Mouse (Mus musculus) liver, embryonic 12.5 days (tissue): ENCODE results near the gene Gata2. TPM values are rescaled to one million over a fixed set of nuclear protein-coding genes. Genes with fewer than 3 reads are reported as not detected.
"Not testable (repeated sequence)": the region's sequence is repeated elsewhere in the genome, so short reads cannot be mapped to it uniquely, and the experiment has no call there.

Experiments
- ATAC-seq: fragments of 200-750 bp; cut with Nextera tagmentation; 2 replicates; pipeline ENCODE4 v1.8.0; 2017; ENCODE audit warnings: moderate number of reproducible peaks, mild to moderate bottlenecking, moderate library complexity
- H3K27ac ChIP-seq: fragments of 300-500 bp; sonication (generic); 2 replicates; pipeline ENCODE4 v1.5.1; 2016; ENCODE audit warnings: mild to moderate bottlenecking
- H3K27me3 ChIP-seq: fragments of 300-500 bp; sonication (generic); replicated peaks from 2 replicates; pipeline ENCODE4 v1.6.1; 2016; ENCODE audit warnings: mild to moderate bottlenecking, moderate library complexity
- H3K36me3 ChIP-seq: fragments of 300-500 bp; sonication (generic); 2 replicates; pipeline ENCODE4 v1.6.1; 2016; ENCODE audit warnings: mild to moderate bottlenecking, moderate library complexity
- H3K4me1 ChIP-seq: fragments of 300-500 bp; sonication (generic); 2 replicates; pipeline ENCODE4 v1.6.1; 2016
- H3K4me2 ChIP-seq: fragments of 300-500 bp; sonication (generic); 2 replicates; pipeline ENCODE4 v1.6.1; 2016; ENCODE audit warnings: mild to moderate bottlenecking, moderate library complexity
- H3K4me3 ChIP-seq: fragments of 300-500 bp; sonication (generic); 2 replicates; pipeline ENCODE4 v1.5.1; 2016; ENCODE audit warnings: mild to moderate bottlenecking, moderate library complexity
- H3K9ac ChIP-seq: fragments of 300-500 bp; sonication (generic); 2 replicates; pipeline ENCODE4 v1.6.1; 2016; ENCODE audit warnings: mild to moderate bottlenecking, moderate library complexity
- H3K9me3 ChIP-seq: fragments of 300-500 bp; sonication (generic); replicated peaks from 2 replicates; pipeline ENCODE4 v1.6.1; 2016; ENCODE audit warnings: mild to moderate bottlenecking, moderate library complexity
- WGBS: fragments of 180-500 bp; shearing (Covaris S2); methylation state at CpG from one replicate; pipeline ENCODE4 v1.1.7; 2016; ENCODE audit not compliant: insufficient replicate concordance; 5-methylcytosine and 5-hydroxymethylcytosine counted together
- polyA plus RNA-seq: library from polyadenylated mRNA; unstranded; fragments of >200 nt; fragmentation: Nextera tagmentation; extraction: Ambion mirVana; gene quantifications from 2 replicates; pipeline ENCODE4 v1.2.1, GENCODE M21; 2016

Gene Gata2
- polyA plus RNA-seq, result 13.3 and 15.7 TPM in 2 replicates

- Histone ChIP-seq H3K36me3 (no peaks in the 10 kb centered on the region), H3K9ac (peak within 1 kb of the TSS; percentile 37), H3K27ac (no peak within 1 kb of the TSS), H3K4me2 (peak within 1 kb of the TSS; percentile 76), H3K4me3 (peak within 1 kb of the TSS; percentile 51), H3K4me1 (peaks cover 73% of the 10 kb centered on the region), H3K27me3 (peaks cover 100% of the 10 kb centered on the region), H3K9me3 (no peaks in the 10 kb centered on the region)
- 3% methylated on average over 57 of the region's 57 CpGs for WGBS
- ATAC-seq, result no peak
Measured at GRCm38 (mm10) chr6:88193433-88194052, at the start of gene Gata2. Gata2 (plus strand) TSS chr6:88193891.

- no peak for ATAC-seq
- Histone ChIP-seq H3K4me2 (no peak overlapping the region), H3K9me3 (no peaks in the 10 kb centered on the region; the same call in 1 of the 2 replicates), H3K36me3 (no peaks in the 10 kb centered on the region), H3K4me3 (no peak overlapping the region), H3K9ac (no peak overlapping the region), H3K4me1 (no peaks in the 10 kb centered on the region), H3K27me3 (peaks cover 6% of the 10 kb centered on the region), H3K27ac (no peak overlapping the region)
- WGBS, result 60% methylated on average over 4 of the region's 4 CpGs
Measured at GRCm38 (mm10) chr6:88145793-88146192, 47.9 kb upstream of the Gata2 start.

- Histone ChIP-seq H3K4me1 (no peaks in the 10 kb centered on the region), H3K4me3 (no peak overlapping the region), H3K36me3 (no peaks in the 10 kb centered on the region), H3K9me3 (no peaks in the 10 kb centered on the region; the same call in 1 of the 2 replicates), H3K9ac (no peak overlapping the region), H3K4me2 (no peak overlapping the region), H3K27me3 (peaks cover 6% of the 10 kb centered on the region), H3K27ac (no peak overlapping the region)
- 65% methylated on average over 8 of the region's 8 CpGs for WGBS
- no peak for ATAC-seq
Measured at GRCm38 (mm10) chr6:88146576-88146975, 47.1 kb upstream of the Gata2 start.

- no peak overlapping the region for H3K27ac ChIP-seq
- H3K9ac ChIP-seq, result no peak overlapping the region
- ATAC-seq, result no peak
- peaks cover 6% of the 10 kb centered on the region for H3K27me3 ChIP-seq
- no peak overlapping the region for H3K4me2 ChIP-seq
- no peaks in the 10 kb centered on the region; the same call in 1 of the 2 replicates for H3K9me3 ChIP-seq
- no peak overlapping the region for H3K4me3 ChIP-seq
- WGBS, result 54% methylated on average over 16 of the region's 16 CpGs
- H3K4me1 ChIP-seq, result 0 out of 2 replicates have a peak, but pooled peaks cover 4% of the 10 kb centered on the region
- H3K36me3 ChIP-seq, result no peaks in the 10 kb centered on the region
Measured at GRCm38 (mm10) chr6:88147411-88148003, 46.2 kb upstream of the Gata2 start.

DNA sequence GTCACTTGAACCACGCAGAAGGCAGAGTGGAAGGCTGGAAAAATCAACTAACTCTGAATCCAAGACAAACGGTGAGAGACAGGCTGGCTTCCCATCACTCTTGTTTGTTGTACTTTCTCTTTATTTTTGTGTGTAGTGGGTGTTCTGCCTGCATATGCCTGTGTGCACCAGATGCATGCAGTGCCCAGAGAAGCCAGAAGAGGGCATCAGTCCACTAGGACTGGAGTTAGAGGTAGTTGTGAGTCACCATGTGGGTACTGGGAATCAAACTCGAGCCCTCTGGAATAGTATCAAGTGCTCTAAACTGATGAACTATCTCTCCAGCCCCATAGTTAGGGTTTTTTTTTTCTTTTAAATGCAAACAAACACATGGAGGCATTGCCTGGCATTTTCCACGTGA lies 42.4 kb upstream of the Gata2 start:
- no peaks in the 10 kb centered on the region for H3K36me3 ChIP-seq
- no peak for ATAC-seq
- H3K4me3 ChIP-seq, result no peak overlapping the region
- H3K4me1 ChIP-seq, result peaks cover 19% of the 10 kb centered on the region
- H3K9me3 ChIP-seq, result no peaks in the 10 kb centered on the region
- no peak overlapping the region for H3K27ac ChIP-seq
- peaks cover 3% of the 10 kb centered on the region; the same call in 1 of the 2 replicates for H3K27me3 ChIP-seq
- 59% methylated on average over 4 of the region's 4 CpGs for WGBS
- no peak overlapping the region for H3K9ac ChIP-seq
- H3K4me2 ChIP-seq, result no peak overlapping the region

- H3K9me3 ChIP-seq, result no peaks in the 10 kb centered on the region
- 0 out of 2 replicates have a peak overlapping the region, but pooled peaks have one; percentile 23 for H3K4me3 ChIP-seq
- peaks cover 3% of the 10 kb centered on the region; the same call in 1 of the 2 replicates for H3K27me3 ChIP-seq
- 0 out of 2 replicates have a peak, but pooled peaks have one; percentile 24 for ATAC-seq
- H3K4me2 ChIP-seq, result peak overlapping the region; percentile 31
- 42% methylated on average over 14 of the region's 14 CpGs for WGBS
- no peaks in the 10 kb centered on the region for H3K36me3 ChIP-seq
- H3K27ac ChIP-seq, result no peak overlapping the region
- peaks cover 19% of the 10 kb centered on the region for H3K4me1 ChIP-seq
- no peak overlapping the region for H3K9ac ChIP-seq
Measured at GRCm38 (mm10) chr6:88152127-88152705, 41.5 kb upstream of the Gata2 start.

- no peak overlapping the region for H3K27ac ChIP-seq
- H3K9me3 ChIP-seq, result no peaks in the 10 kb centered on the region
- 74% methylated on average over 6 of the region's 6 CpGs for WGBS
- peaks cover 3% of the 10 kb centered on the region; the same call in 1 of the 2 replicates for H3K27me3 ChIP-seq
- H3K4me1 ChIP-seq, result peaks cover 19% of the 10 kb centered on the region
- H3K9ac ChIP-seq, result no peak overlapping the region
- H3K4me3 ChIP-seq, result no peak overlapping the region
- ATAC-seq, result no peak
- no peaks in the 10 kb centered on the region for H3K36me3 ChIP-seq
- H3K4me2 ChIP-seq, result no peak overlapping the region
Measured at GRCm38 (mm10) chr6:88152979-88153378, 40.7 kb upstream of the Gata2 start.

DNA sequence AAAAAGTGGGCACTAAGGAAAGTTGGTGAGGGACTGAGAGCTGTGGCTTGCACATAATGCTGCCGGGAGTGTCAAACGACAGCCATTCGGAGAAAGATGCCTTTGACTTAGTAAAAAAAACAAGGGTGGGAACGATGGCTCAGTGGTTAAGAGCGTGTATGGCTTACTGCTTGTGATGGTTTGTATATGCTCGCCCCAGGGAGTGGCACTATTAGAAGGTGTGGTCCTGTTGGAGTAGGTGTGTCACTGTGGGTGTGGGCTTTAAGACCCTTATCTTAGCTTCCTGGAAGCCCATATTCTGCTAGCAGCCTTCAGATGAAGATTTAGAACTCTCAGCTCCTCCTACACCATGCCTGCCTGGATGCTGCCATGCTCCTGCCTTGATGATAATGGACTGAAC lies 38.1 kb upstream of the Gata2 start:
- not testable (repeated sequence) for H3K9ac ChIP-seq, H3K27me3 ChIP-seq, H3K9me3 ChIP-seq, H3K4me3 ChIP-seq, H3K36me3 ChIP-seq, H3K27ac ChIP-seq
- WGBS, result 71% methylated on average over 6 of the region's 6 CpGs
- Histone ChIP-seq H3K4me2 (peak overlapping the region; percentile 13; the same call in 1 of the 2 replicates), H3K4me1 (peaks cover 19% of the 10 kb centered on the region)
- ATAC-seq, result peak; percentile 65; the same call in 1 of the 2 replicates

GRCm38 (mm10) chr6:88158790-88159189 lies 34.9 kb upstream of the Gata2 start:
- ATAC-seq, result no peak
- H3K4me2 ChIP-seq, result no peak overlapping the region
- H3K4me1 ChIP-seq, result peaks cover 16% of the 10 kb centered on the region
- H3K36me3 ChIP-seq, result no peaks in the 10 kb centered on the region
- no peak overlapping the region for H3K9ac ChIP-seq
- H3K4me3 ChIP-seq, result no peak overlapping the region
- H3K9me3 ChIP-seq, result no peaks in the 10 kb centered on the region
- no peaks in the 10 kb centered on the region; the same call in 1 of the 2 replicates for H3K27me3 ChIP-seq
- 34% methylated on average over 5 of the region's 5 CpGs for WGBS
- H3K27ac ChIP-seq, result no peak overlapping the region

DNA sequence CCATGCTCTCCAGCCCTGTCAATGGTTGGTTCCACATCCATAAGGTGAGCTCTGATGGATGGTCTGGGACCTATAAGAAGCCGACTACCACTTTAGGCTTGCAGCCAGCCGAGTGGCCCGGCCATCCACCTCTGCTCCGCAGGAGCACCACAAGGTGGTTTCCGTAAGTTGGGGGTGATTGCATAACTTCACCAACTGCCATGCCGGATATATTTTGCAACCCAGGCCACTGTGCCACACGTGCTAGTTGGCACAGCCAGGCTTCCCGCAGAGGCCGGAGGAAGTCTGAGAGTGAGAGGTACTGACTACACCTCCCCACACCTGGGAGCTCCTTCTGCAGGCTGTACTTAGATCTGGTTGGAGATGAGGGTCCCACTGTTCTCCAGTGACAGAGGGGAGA lies 27.6 kb upstream of the Gata2 start:
- Histone ChIP-seq H3K27ac (no peak overlapping the region), H3K9ac (no peak overlapping the region), H3K4me2 (no peak overlapping the region), H3K27me3 (no peaks in the 10 kb centered on the region), H3K4me3 (no peak overlapping the region), H3K36me3 (no peaks in the 10 kb centered on the region), H3K4me1 (no peaks in the 10 kb centered on the region), H3K9me3 (no peaks in the 10 kb centered on the region)
- 78% methylated on average over 9 of the region's 9 CpGs for WGBS
- no peak for ATAC-seq

- 70% methylated on average over 3 of the region's 3 CpGs for WGBS
- no peak for ATAC-seq
- no peak overlapping the region for H3K4me2 ChIP-seq
- no peak overlapping the region for H3K27ac ChIP-seq
- no peaks in the 10 kb centered on the region for H3K36me3 ChIP-seq
- no peak overlapping the region for H3K9ac ChIP-seq
- H3K4me1 ChIP-seq, result no peaks in the 10 kb centered on the region
- H3K4me3 ChIP-seq, result no peak overlapping the region
- no peaks in the 10 kb centered on the region for H3K27me3 ChIP-seq
- peaks cover 9% of the 10 kb centered on the region; the same call in 1 of the 2 replicates for H3K9me3 ChIP-seq
Measured at GRCm38 (mm10) chr6:88174191-88174590, 19.5 kb upstream of the Gata2 start.

DNA sequence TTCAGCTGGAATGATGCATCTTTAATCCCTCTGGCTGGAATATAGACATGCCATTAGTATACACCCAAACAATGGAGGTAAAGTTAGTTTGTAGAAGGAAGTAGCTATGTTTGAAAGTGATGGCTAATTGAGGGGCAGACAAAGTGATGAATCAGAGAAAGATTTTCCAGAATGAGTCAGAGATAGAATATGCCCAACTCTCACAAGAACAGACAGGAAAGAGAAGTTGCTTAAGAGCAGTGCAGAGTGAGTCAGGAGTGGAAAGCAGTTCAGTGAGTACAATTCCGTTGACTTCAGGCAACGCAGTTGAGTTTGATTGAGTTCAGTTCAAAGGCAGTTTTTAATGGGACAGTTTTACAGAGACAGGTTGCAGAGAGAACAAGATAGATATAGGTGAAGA lies 19.0 kb upstream of the Gata2 start:
- no peaks in the 10 kb centered on the region for H3K4me1 ChIP-seq
- no peak overlapping the region for H3K4me2 ChIP-seq
- ATAC-seq, result no peak
- no peaks in the 10 kb centered on the region for H3K27me3 ChIP-seq
- H3K36me3 ChIP-seq, result no peaks in the 10 kb centered on the region
- H3K9ac ChIP-seq, result no peak overlapping the region
- H3K4me3 ChIP-seq, result no peak overlapping the region
- H3K9me3 ChIP-seq, result peaks cover 9% of the 10 kb centered on the region; the same call in 1 of the 2 replicates
- 87% methylated on average over 2 of the region's 2 CpGs for WGBS
- no peak overlapping the region for H3K27ac ChIP-seq
